In the genomic region with DNA sequence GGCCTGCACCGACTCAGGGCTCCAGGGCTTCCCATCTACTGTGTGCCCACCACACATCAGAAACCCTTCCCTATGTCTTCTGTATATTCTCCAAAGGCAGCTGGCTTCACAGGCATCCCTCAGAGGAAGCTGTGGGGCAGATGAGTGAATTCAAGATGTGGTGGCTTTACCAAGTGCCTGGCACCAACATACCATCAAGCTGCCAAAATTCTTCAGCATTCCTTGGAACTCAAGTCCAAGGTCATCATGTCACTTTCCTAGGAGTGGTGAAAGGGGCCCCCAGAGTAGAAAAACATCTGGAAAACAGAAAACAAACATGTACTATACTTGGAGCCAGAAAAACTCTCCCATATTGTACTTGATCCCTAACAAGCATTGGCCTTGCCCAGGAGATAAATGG, we compare ENCODE assay signal across 23 mouse cellular contexts. TPM values are rescaled to one million over a fixed set of nuclear protein-coding genes. Genes with fewer than 3 reads are reported as not detected.
"Had no signal": no experiment of that assay in that cellular context is flagged by ENCODE, and none has a peak within 500 bp of the region (broad histone marks: within the 10 kb centered on the region; RNA-seq: fewer than 3 reads in every experiment).

No protein-coding gene starts in this region.

- ATAC-seq: liver, postnatal 0 days; lung, postnatal 0 days; midbrain, embryonic 13.5 days; midbrain, embryonic 16.5 days had no signal

- DNase-seq: left cerebral cortex, postnatal 4 days; liver, postnatal 0 days; lung, embryonic 14.5 days; retina, postnatal 1 day; right cerebral cortex, postnatal 25 days; spleen, adult 18-20 months; thymus, postnatal 25 days had no signal

- H3K4me2 ChIP-seq: limb, embryonic 12.5 days; limb, embryonic 15.5 days; liver, embryonic 11.5 days; lung, embryonic 14.5 days; midbrain, embryonic 13.5 days; neural tube, embryonic 13.5 days; stomach, embryonic 15.5 days had no signal

- H3K27ac ChIP-seq: kidney, postnatal 0 days; limb, embryonic 12.5 days; limb, embryonic 15.5 days; liver, embryonic 14.5 days; macrophage; midbrain, embryonic 10.5 days; midbrain, embryonic 13.5 days; neural tube, embryonic 13.5 days; stomach, embryonic 15.5 days had no signal

- H3K27me3 ChIP-seq: limb, embryonic 12.5 days; limb, embryonic 15.5 days; megakaryocyte, embryonic 14.5 days; midbrain, embryonic 13.5 days; neural tube, embryonic 13.5 days; stomach, embryonic 15.5 days had no signal

- H3K4me3 ChIP-seq: limb, embryonic 12.5 days; limb, embryonic 15.5 days; megakaryocyte, embryonic 14.5 days; midbrain, embryonic 10.5 days; midbrain, embryonic 13.5 days; myocyte; neural tube, embryonic 13.5 days; stomach, embryonic 15.5 days had no signal

- H3K36me3 ChIP-seq: limb, embryonic 12.5 days; limb, embryonic 15.5 days; midbrain, embryonic 10.5 days; midbrain, embryonic 13.5 days; neural tube, embryonic 13.5 days; stomach, embryonic 15.5 days had no signal

- H3K4me1 ChIP-seq: limb, embryonic 12.5 days; limb, embryonic 15.5 days; megakaryocyte, embryonic 14.5 days; midbrain, embryonic 10.5 days; midbrain, embryonic 13.5 days; neural tube, embryonic 13.5 days; stomach, embryonic 15.5 days had no signal

- H3K9ac ChIP-seq: limb, embryonic 12.5 days; limb, embryonic 15.5 days; liver, embryonic 14.5 days; liver, postnatal 0 days; lung, embryonic 14.5 days; midbrain, embryonic 13.5 days; neural tube, embryonic 13.5 days; stomach, embryonic 15.5 days had no signal

- H3K9me3 ChIP-seq: limb, embryonic 12.5 days; limb, embryonic 15.5 days; megakaryocyte, embryonic 14.5 days; midbrain, embryonic 10.5 days; midbrain, embryonic 13.5 days; neural tube, embryonic 13.5 days; stomach, embryonic 15.5 days had no signal

RNA-seq across cellular contexts. Expression of gene Ssu2, which starts 28.5 kb away (rescaled TPM):
- total RNA-seq: monocyte, adult 5-6 weeks; neutrophil, adult 5-6 weeks had no signal
- polyA plus RNA-seq: liver, postnatal 0 days; macrophage; midbrain, embryonic 16.5 days had no signal
